Mouse (Mus musculus): ENCODE data around the gene Sfr1. TPM values are rescaled to one million over a fixed set of nuclear protein-coding genes. Genes with fewer than 3 reads are reported as not detected.

The Sfr1 gene
- polyA plus RNA-seq, 1 experiment from 2014 or later, result 168 TPM

DNA sequence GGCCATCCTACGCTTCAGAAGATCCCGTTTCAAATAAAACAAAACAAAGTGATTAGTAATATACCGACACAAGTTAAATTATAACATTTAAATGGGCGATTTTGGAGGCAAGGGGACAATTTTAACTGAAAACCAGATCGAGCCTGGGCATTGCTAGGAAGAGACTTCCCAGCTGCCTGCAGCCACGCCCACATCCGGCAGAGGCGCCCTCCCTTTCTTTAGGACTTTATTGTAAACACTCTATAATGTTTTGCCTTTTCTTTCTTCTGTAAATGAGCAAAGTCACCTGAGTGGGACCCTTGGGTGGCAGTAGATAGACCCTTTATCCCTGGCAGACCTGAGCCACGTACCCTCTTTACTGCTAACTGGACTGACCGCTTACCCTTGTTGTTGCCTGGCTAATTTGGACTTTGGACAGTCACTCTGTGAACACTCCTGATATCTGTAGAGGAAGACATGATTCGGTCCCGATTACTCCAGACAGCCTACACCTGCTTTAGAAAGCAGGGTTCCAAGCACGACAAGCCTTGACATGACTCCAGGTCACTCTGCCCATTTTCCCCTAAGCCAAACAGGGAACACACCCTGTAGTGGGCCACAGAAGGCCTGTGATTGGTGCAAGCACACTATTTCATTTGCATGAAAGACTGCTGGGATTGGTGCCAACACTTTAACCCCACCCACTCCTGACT lies 26.3 kb upstream of the Sfr1 start:
- Histone ChIP-seq H3K4me2 (ENCODE audit: low read length) (no peak overlapping the region), H3K27ac (replicated peaks; ENCODE audit: low read depth, low read length) (no peak overlapping the region), H3K27me3 (ENCODE audit: control insufficient read depth, insufficient read depth, low read length) (no peaks in the 10 kb centered on the region), H3K9ac (replicated peaks; ENCODE audit: low read length) (no peak overlapping the region), H3K9me3 (ENCODE audit: control insufficient read depth, low read length) (no peaks in the 10 kb centered on the region), H3K4me1 (ENCODE audit: control insufficient read depth, insufficient read depth, low read length) (0 out of 2 replicates have a peak, but pooled peaks cover 3% of the 10 kb centered on the region), H3K36me3 (ENCODE audit: control insufficient read depth, insufficient read depth, low read length) (no peaks in the 10 kb centered on the region), H3K4me3 (replicated peaks; ENCODE audit: low read depth, low read length) (no peak overlapping the region)
- DNase-seq (no peak), ATAC-seq (ENCODE audit: low FRiP score, low TSS enrichment) (no peak)
- 79% methylated on average over 13 of the region's 13 CpGs for WGBS

DNA sequence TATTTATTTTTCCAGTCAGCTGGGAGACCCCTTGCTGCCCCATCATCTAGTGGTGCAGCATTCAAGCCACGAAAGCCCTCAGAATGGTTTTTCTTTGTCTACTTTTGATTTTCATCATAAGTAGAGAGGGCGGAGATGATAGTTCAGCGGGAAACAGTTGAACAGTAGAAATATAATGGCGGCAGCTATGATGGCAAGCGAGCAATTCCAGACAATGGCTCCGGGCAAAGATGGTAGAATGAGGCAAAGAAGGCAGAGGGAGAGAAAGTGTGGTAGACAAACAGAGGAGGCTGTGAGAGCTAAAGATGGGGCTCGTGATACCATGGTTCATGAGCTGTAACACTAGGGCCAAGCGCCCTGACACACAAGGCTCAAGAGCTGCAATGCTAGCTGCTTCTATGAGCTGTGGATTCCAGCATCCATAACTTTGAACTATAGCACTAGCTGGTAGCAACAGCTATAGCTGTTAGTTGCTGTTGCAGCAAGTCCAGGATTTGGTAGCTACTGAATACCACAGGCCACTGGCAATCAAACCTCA lies 25.6 kb upstream of the Sfr1 start:
- H3K27ac ChIP-seq (replicated peaks; ENCODE audit: low read depth, low read length), result no peak overlapping the region

DNA sequence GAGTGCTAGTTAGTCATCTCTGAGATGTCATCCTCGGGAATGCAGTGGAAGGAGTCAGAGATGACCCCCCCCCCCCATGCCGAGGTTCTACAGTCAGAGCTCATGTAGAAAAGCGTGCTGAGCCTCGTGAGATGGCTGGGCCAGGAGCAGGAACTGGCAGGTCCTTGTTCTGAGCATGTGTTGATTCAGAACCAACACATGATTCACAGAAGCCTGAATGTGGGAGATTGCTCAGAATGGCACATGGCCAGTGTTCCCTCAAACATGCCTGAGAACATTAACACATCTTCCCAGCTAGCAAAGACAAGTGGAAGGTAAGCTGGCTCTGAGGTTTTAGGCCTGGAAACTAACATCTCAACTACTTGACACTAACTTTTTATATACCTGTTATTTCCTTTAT lies 21.1 kb upstream of the Sfr1 start:
- H3K4me2 ChIP-seq (ENCODE audit: low read length), result no peak overlapping the region
- WGBS, result 86% methylated on average over 4 of the region's 4 CpGs
- no peak overlapping the region for H3K27ac ChIP-seq (replicated peaks; ENCODE audit: low read depth, low read length)
- no peaks in the 10 kb centered on the region for H3K27me3 ChIP-seq (ENCODE audit: control insufficient read depth, insufficient read depth, low read length)
- no peak overlapping the region for H3K9ac ChIP-seq (replicated peaks; ENCODE audit: low read length)
- H3K9me3 ChIP-seq (ENCODE audit: control insufficient read depth, low read length), result no peaks in the 10 kb centered on the region
- DNase-seq, result no peak
- ATAC-seq (ENCODE audit: low FRiP score, low TSS enrichment), result no peak
- H3K4me3 ChIP-seq (replicated peaks; ENCODE audit: low read depth, low read length), result no peak overlapping the region
- no peaks in the 10 kb centered on the region for H3K36me3 ChIP-seq (ENCODE audit: control insufficient read depth, insufficient read depth, low read length)
- H3K4me1 ChIP-seq (ENCODE audit: control insufficient read depth, insufficient read depth, low read length), result no peaks in the 10 kb centered on the region

More for the DNA sequence above, 25.6 kb upstream of the Sfr1 start:
- no peak for DNase-seq
- H3K36me3 ChIP-seq (ENCODE audit: control insufficient read depth, insufficient read depth, low read length), result no peaks in the 10 kb centered on the region
- no peak for ATAC-seq (ENCODE audit: low FRiP score, low TSS enrichment)
- H3K4me2 ChIP-seq (ENCODE audit: low read length), result no peak overlapping the region
- no peaks in the 10 kb centered on the region for H3K9me3 ChIP-seq (ENCODE audit: control insufficient read depth, low read length)
- H3K4me3 ChIP-seq (replicated peaks; ENCODE audit: low read depth, low read length), result no peak overlapping the region
- 92% methylated on average over 8 of the region's 8 CpGs for WGBS
- H3K9ac ChIP-seq (replicated peaks; ENCODE audit: low read length), result no peak overlapping the region
- no peaks in the 10 kb centered on the region for H3K27me3 ChIP-seq (ENCODE audit: control insufficient read depth, insufficient read depth, low read length)
- H3K4me1 ChIP-seq (ENCODE audit: control insufficient read depth, insufficient read depth, low read length), result 0 out of 2 replicates have a peak, but pooled peaks cover 2% of the 10 kb centered on the region

DNA sequence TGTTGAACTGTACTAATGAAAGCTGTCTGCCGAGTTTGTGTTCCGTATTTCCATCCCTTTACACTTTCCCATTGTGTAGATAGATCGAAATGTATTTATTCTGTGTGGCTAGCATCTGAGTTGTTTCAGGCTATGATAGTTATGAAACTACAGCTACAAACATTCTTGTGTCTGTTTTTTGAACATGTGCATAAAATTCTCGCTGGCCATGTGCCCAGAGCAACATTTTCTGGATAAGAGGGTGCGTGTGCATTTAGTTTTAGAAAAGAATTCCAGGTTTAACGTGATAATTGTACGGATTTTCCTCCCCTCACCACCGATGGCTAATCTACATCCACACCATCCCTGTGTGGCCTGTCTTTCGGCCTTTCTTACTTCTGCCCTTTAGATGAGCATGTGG lies 18.0 kb upstream of the Sfr1 start:
- Histone ChIP-seq H3K9me3 (ENCODE audit: control insufficient read depth, low read length) (no peaks in the 10 kb centered on the region), H3K4me1 (ENCODE audit: control insufficient read depth, insufficient read depth, low read length) (no peaks in the 10 kb centered on the region), H3K9ac (replicated peaks; ENCODE audit: low read length) (no peak overlapping the region), H3K4me3 (replicated peaks; ENCODE audit: low read depth, low read length) (no peak overlapping the region), H3K27ac (replicated peaks; ENCODE audit: low read depth, low read length) (no peak overlapping the region), H3K36me3 (ENCODE audit: control insufficient read depth, insufficient read depth, low read length) (no peaks in the 10 kb centered on the region), H3K27me3 (ENCODE audit: control insufficient read depth, insufficient read depth, low read length) (no peaks in the 10 kb centered on the region), H3K4me2 (ENCODE audit: low read length) (no peak overlapping the region)
- WGBS, result 89% methylated on average over 9 of the region's 9 CpGs
- ATAC-seq (ENCODE audit: low FRiP score, low TSS enrichment) (no peak), DNase-seq (no peak)

DNA sequence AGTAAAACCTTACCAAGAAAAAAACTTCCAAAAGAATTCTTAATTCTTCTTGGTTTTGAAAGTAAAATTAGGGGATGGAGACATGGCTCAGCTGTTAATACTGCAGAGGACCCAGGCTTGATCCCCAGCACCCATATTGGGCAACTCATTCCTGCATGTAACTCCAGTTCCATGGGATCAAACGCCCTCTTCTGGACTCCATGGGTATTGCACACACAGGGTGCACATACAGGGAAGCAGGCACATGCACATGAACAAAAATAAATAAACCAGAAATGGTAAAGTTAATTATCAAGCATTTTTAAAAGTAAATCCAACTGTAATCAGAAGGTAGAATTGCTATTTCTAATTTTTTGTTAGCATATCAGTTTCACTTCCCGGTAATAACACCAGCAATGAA lies 15.3 kb upstream of the Sfr1 start:
- Histone ChIP-seq H3K9ac (replicated peaks; ENCODE audit: low read length) (no peak overlapping the region), H3K27me3 (ENCODE audit: control insufficient read depth, insufficient read depth, low read length) (no peaks in the 10 kb centered on the region), H3K27ac (replicated peaks; ENCODE audit: low read depth, low read length) (no peak overlapping the region), H3K4me3 (replicated peaks; ENCODE audit: low read depth, low read length) (no peak overlapping the region), H3K4me2 (ENCODE audit: low read length) (no peak overlapping the region), H3K9me3 (ENCODE audit: control insufficient read depth, low read length) (no peaks in the 10 kb centered on the region), H3K36me3 (ENCODE audit: control insufficient read depth, insufficient read depth, low read length) (no peaks in the 10 kb centered on the region), H3K4me1 (ENCODE audit: control insufficient read depth, insufficient read depth, low read length) (no peaks in the 10 kb centered on the region)
- 67% methylated on average over 2 of the region's 2 CpGs for WGBS
- ATAC-seq (ENCODE audit: low FRiP score, low TSS enrichment) (no peak), DNase-seq (no peak)

DNA sequence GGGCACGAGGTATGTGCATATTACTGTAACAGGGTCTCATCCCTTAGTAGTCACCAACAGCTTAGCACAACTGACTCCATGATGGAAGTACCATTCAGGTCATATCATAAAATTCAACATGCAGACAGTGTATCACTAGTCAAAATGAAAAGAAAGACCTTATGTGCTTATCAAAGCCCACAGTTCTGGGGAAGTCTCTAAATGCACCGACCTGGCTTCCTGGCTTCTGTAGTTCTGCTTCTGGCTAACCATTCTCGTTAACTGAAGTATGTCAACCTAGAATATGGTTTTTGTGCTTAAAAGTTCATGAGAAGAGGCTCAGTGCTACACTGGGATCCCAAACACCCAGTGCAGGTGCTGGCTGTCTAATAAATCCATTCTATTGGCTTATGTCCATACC lies 12.3 kb upstream of the Sfr1 start:
- H3K4me2 ChIP-seq (ENCODE audit: low read length), result no peak overlapping the region
- H3K27ac ChIP-seq (replicated peaks; ENCODE audit: low read depth, low read length), result no peak overlapping the region
- H3K4me3 ChIP-seq (replicated peaks; ENCODE audit: low read depth, low read length), result no peak overlapping the region
- H3K4me1 ChIP-seq (ENCODE audit: control insufficient read depth, insufficient read depth, low read length), result no peaks in the 10 kb centered on the region
- no peaks in the 10 kb centered on the region for H3K9me3 ChIP-seq (ENCODE audit: control insufficient read depth, low read length)
- ATAC-seq (ENCODE audit: low FRiP score, low TSS enrichment) (no peak), DNase-seq (no peak)
- no peak overlapping the region for H3K9ac ChIP-seq (replicated peaks; ENCODE audit: low read length)
- H3K36me3 ChIP-seq (ENCODE audit: control insufficient read depth, insufficient read depth, low read length), result no peaks in the 10 kb centered on the region
- no peaks in the 10 kb centered on the region for H3K27me3 ChIP-seq (ENCODE audit: control insufficient read depth, insufficient read depth, low read length)
- 94% methylated on average over 3 of the region's 3 CpGs for WGBS

DNA sequence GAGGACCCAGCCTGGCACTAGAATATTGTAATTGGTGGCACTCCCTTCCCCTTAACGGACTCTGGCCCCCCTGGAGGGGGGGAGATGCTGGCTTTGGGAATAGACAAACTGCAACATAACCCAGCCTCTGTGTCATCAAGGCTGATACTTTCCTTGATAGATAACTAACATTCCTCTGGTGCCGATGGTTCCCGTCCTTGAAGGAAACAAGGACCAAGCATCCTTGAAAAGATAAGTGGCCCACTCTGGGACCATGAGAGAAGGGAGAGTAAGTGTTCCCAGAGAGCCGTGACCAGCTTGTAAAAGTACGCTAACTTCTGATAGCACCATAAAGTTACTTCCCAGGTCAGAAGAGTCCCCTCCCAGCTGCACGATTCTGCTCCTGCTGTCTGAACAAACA lies 9.0 kb upstream of the Sfr1 start:
- H3K9me3 ChIP-seq (ENCODE audit: control insufficient read depth, low read length), result no peaks in the 10 kb centered on the region
- no peak overlapping the region for H3K4me3 ChIP-seq (replicated peaks; ENCODE audit: low read depth, low read length)
- ATAC-seq (ENCODE audit: low FRiP score, low TSS enrichment) (no peak), DNase-seq (no peak)
- no peak overlapping the region for H3K27ac ChIP-seq (replicated peaks; ENCODE audit: low read depth, low read length)
- WGBS, result 87% methylated on average over 6 of the region's 6 CpGs
- H3K27me3 ChIP-seq (ENCODE audit: control insufficient read depth, insufficient read depth, low read length), result no peaks in the 10 kb centered on the region
- H3K4me2 ChIP-seq (ENCODE audit: low read length), result no peak overlapping the region
- H3K36me3 ChIP-seq (ENCODE audit: control insufficient read depth, insufficient read depth, low read length), result no peaks in the 10 kb centered on the region
- H3K9ac ChIP-seq (replicated peaks; ENCODE audit: low read length), result no peak overlapping the region
- no peaks in the 10 kb centered on the region for H3K4me1 ChIP-seq (ENCODE audit: control insufficient read depth, insufficient read depth, low read length)

DNA sequence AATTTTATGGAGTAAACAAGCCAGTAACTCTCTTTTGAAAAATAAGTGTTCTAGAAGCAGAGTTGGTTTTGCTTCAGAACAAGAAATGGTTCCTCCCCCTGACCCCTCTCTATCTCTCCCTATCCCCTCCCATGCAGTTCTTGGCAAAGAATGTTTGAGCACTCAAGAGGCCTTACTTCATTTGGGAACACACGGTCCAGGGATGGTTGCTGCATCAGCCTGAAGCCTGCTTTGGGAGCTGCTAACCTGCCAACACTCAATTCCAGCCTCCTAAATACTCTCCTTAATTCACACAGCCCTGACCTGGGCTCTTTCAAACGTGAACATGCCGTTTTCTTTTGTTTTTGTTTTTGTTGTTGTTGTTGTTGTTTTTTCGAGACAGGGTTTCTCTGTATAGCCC lies 6.6 kb upstream of the Sfr1 start:
- DNase-seq (no peak), ATAC-seq (ENCODE audit: low FRiP score, low TSS enrichment) (no peak)
- Histone ChIP-seq H3K4me1 (ENCODE audit: control insufficient read depth, insufficient read depth, low read length) (no peaks in the 10 kb centered on the region), H3K36me3 (ENCODE audit: control insufficient read depth, insufficient read depth, low read length) (no peaks in the 10 kb centered on the region), H3K4me2 (ENCODE audit: low read length) (no peak overlapping the region), H3K9ac (replicated peaks; ENCODE audit: low read length) (no peak overlapping the region), H3K4me3 (replicated peaks; ENCODE audit: low read depth, low read length) (no peak overlapping the region), H3K27ac (replicated peaks; ENCODE audit: low read depth, low read length) (no peak overlapping the region), H3K27me3 (ENCODE audit: control insufficient read depth, insufficient read depth, low read length) (no peaks in the 10 kb centered on the region), H3K9me3 (ENCODE audit: control insufficient read depth, low read length) (no peaks in the 10 kb centered on the region)
- WGBS, result 84% methylated on average over 4 of the region's 4 CpGs

DNA sequence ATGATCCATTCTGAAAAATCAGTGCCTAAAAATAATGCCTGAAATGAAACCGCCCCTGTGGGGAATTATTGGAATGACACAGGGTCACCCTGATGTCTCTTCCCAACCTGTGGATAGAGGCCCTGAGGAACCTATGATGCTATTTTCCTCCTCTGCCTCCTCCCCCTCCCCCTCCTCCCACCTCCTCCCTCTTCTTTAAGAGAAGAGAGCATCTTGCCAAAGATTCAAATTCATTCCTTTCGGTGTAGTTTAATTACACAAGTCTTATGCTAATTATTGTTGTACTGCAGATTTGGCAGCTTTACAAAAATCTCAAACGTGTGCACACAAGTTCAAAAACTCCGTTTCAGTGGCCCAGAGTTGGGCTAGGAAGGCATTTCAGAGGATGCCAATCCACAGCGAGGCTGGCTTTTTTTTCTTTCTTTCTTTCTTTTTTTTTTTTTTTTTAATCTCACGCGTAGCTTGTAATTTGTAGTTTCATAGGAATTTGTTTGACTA lies 5.8 kb upstream of the Sfr1 start:
- Histone ChIP-seq H3K27ac (replicated peaks; ENCODE audit: low read depth, low read length) (no peak overlapping the region), H3K4me3 (replicated peaks; ENCODE audit: low read depth, low read length) (no peak overlapping the region), H3K36me3 (ENCODE audit: control insufficient read depth, insufficient read depth, low read length) (no peaks in the 10 kb centered on the region), H3K9me3 (ENCODE audit: control insufficient read depth, low read length) (no peaks in the 10 kb centered on the region), H3K27me3 (ENCODE audit: control insufficient read depth, insufficient read depth, low read length) (no peaks in the 10 kb centered on the region), H3K9ac (replicated peaks; ENCODE audit: low read length) (no peak overlapping the region), H3K4me1 (ENCODE audit: control insufficient read depth, insufficient read depth, low read length) (no peaks in the 10 kb centered on the region), H3K4me2 (ENCODE audit: low read length) (no peak overlapping the region)
- WGBS, result 69% methylated on average over 7 of the region's 7 CpGs
- ATAC-seq (ENCODE audit: low FRiP score, low TSS enrichment) (no peak), DNase-seq (peak; percentile 31)
